Mouse (Mus musculus): ENCODE results near the gene Pdcd4. TPM values are rescaled to one million over a fixed set of nuclear protein-coding genes. Genes with fewer than 3 reads are reported as not detected.
"Not testable (repeated sequence)": the region's sequence is repeated elsewhere in the genome, so short reads cannot be mapped to it uniquely, and the experiment has no call there.

Gene Pdcd4
- polyA plus RNA-seq, 1 experiment from 2014 or later, result 86.9 TPM

DNA sequence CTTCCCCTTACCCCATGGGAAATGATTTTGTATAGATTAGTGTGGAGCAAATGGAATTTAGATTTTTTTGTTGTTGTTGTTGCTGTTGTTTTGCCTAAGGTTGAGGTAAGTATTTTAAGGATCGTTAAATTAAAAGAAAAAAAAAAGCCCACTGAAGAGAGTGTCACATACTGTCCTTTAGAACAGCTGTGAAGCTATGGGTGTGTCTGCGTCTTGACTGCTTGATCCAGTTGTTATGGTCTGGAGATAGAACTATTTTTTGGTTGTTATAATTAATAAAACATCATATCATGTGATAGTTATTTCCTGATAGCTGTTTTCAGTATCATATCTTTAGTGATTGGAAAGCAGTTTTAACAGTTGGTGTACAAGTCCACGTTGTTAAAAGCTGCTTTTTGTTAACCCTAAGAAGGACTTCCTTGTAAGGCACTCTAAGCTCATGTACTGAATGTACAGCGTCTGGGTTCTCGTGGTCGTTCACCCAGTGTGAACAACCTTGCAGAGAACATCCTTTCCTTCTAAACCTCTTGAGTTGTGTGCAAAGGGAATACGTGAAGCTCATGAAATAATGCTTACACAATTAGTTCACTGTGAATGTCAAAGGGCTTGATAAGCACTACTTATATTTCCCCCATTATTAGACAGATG is 12.9 kb downstream of the Pdcd4 start:
- Histone ChIP-seq H3K27ac (no peak overlapping the region), H3K27me3 (replicated peaks) (no peaks in the 10 kb centered on the region), H3K4me3 (replicated peaks) (peak overlapping the region; percentile 16; the same call in 1 of the 2 replicates), H3K9ac (no peak overlapping the region), H3K36me3 (peaks cover 7% of the 10 kb centered on the region; the same call in 1 of the 2 replicates), H3K4me1 (peaks cover 13% of the 10 kb centered on the region), H3K4me2 (peak overlapping the region; percentile 62), H3K9me3 (no peaks in the 10 kb centered on the region)
- 51% methylated on average over 7 of the region's 7 CpGs for WGBS
- no peak for ATAC-seq (ENCODE audit: insufficient read depth, low FRiP score, low read depth)

DNA sequence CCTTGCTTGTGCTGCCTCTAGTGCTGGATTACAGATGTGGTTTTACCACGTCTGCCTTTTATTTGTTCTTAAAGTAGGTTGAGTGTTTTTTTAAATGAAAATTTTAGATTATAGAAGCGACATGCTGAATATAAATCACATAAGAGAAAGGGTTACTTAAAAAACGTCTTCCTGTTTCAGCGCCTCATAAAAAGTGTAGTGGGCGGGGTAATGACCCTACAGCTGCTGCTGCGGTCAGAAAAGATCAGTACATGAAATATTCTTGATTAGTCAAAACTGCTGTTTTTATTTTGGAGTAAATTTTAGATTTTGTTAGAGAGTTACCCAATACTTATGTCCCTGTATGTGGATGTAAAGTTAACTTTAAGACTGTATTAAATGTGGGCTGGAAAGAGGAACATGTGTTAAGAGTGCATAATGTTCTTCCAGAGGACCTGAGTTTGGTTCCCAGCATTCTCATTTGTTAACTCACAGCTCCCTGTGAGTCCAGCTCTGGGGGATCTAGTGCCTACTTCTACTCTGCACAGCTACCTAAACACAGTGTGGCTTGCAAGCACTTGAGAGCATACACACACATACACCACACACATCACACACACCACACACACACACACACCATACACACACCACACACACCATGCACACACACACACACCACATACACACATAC is 14.1 kb downstream of the Pdcd4 start:
- no peaks in the 10 kb centered on the region for H3K27me3 ChIP-seq (replicated peaks)
- H3K9me3 ChIP-seq, result no peaks in the 10 kb centered on the region
- peaks cover 7% of the 10 kb centered on the region; the same call in 1 of the 2 replicates for H3K36me3 ChIP-seq
- H3K4me3 ChIP-seq (replicated peaks), result no peak overlapping the region
- peaks cover 13% of the 10 kb centered on the region for H3K4me1 ChIP-seq
- H3K9ac ChIP-seq, result no peak overlapping the region
- peak overlapping the region; percentile 40; the same call in 1 of the 2 replicates for H3K27ac ChIP-seq
- no peak for ATAC-seq (ENCODE audit: insufficient read depth, low FRiP score, low read depth)
- 29% methylated on average over 6 of the region's 6 CpGs for WGBS
- peak overlapping the region; percentile 26; the same call in 1 of the 2 replicates for H3K4me2 ChIP-seq

DNA sequence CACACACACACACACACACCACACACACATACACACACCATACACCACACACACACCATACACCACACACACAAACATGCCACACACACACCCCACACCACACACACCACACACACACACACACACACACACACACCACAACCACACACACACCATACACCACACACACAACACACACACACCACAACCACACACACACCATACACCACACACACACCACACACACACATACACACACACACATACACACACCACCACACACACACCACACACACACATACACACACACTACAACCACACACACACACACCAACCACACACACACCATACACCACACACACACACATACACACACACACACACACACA is 14.7 kb downstream of the Pdcd4 start:
- H3K36me3 ChIP-seq; H3K9ac ChIP-seq; ATAC-seq (ENCODE audit: insufficient read depth, low FRiP score, low read depth); H3K27me3 ChIP-seq (replicated peaks); H3K4me2 ChIP-seq; H3K27ac ChIP-seq; H3K9me3 ChIP-seq; H3K4me3 ChIP-seq (replicated peaks): not testable (repeated sequence)
- peaks cover 12% of the 10 kb centered on the region for H3K4me1 ChIP-seq

GRCm38 (mm10) chr19:53914950-53915349 is 22.9 kb downstream of the Pdcd4 start:
- H3K4me3 ChIP-seq (replicated peaks), result no peak overlapping the region
- ATAC-seq (ENCODE audit: insufficient read depth, low FRiP score, low read depth), result no peak
- peaks cover 32% of the 10 kb centered on the region for H3K36me3 ChIP-seq
- 96% methylated on average over 4 of the region's 4 CpGs for WGBS
- no peaks in the 10 kb centered on the region for H3K9me3 ChIP-seq
- no peaks in the 10 kb centered on the region for H3K27me3 ChIP-seq (replicated peaks)
- H3K4me2 ChIP-seq, result no peak overlapping the region
- H3K9ac ChIP-seq, result no peak overlapping the region
- no peaks in the 10 kb centered on the region for H3K4me1 ChIP-seq
- no peak overlapping the region for H3K27ac ChIP-seq

GRCm38 (mm10) chr19:53919541-53919940 is 27.5 kb downstream of the Pdcd4 start:
- H3K4me2 ChIP-seq, result no peak overlapping the region
- no peak for ATAC-seq (ENCODE audit: insufficient read depth, low FRiP score, low read depth)
- no peaks in the 10 kb centered on the region for H3K27me3 ChIP-seq (replicated peaks)
- H3K27ac ChIP-seq, result no peak overlapping the region
- H3K36me3 ChIP-seq, result peaks cover 23% of the 10 kb centered on the region; the same call in 1 of the 2 replicates
- H3K9me3 ChIP-seq, result no peaks in the 10 kb centered on the region
- no peaks in the 10 kb centered on the region for H3K4me1 ChIP-seq
- no peak overlapping the region for H3K4me3 ChIP-seq (replicated peaks)
- no peak overlapping the region for H3K9ac ChIP-seq
- 85% methylated on average over 10 of the region's 10 CpGs for WGBS

GRCm38 (mm10) chr19:53921996-53922395 is 30.0 kb downstream of the Pdcd4 start:
- 92% methylated on average over 3 of the region's 3 CpGs for WGBS
- not testable (repeated sequence) for H3K4me1 ChIP-seq; H3K4me2 ChIP-seq; H3K27me3 ChIP-seq (replicated peaks); H3K9me3 ChIP-seq; H3K27ac ChIP-seq; H3K4me3 ChIP-seq (replicated peaks); ATAC-seq (ENCODE audit: insufficient read depth, low FRiP score, low read depth); H3K9ac ChIP-seq
- H3K36me3 ChIP-seq, result peaks cover 18% of the 10 kb centered on the region; the same call in 1 of the 2 replicates

DNA sequence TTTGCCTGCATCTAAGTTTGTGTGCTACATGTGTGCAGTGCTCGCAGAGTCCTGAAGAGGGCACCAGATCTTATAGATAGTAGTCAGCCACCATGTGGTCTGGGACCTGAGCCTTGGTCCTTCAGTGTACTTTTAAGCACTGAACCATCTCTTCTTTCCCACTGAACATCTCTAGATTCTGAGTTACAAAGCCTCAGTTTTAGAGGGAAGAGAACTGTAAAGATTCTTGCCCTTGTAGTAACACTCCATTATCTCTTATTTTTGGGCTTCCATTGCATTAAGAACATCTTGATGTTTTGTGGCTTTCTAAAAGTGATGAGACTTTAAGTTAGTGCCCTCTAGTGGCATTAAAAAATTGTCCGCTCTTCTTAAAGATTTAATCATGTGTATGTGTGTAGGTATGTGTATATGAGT is 33.3 kb downstream of the Pdcd4 start:
- Histone ChIP-seq H3K36me3 (peaks cover 14% of the 10 kb centered on the region), H3K4me3 (replicated peaks) (no peak overlapping the region), H3K4me1 (no peaks in the 10 kb centered on the region), H3K9ac (no peak overlapping the region), H3K27ac (no peak overlapping the region), H3K27me3 (replicated peaks) (no peaks in the 10 kb centered on the region), H3K4me2 (no peak overlapping the region), H3K9me3 (no peaks in the 10 kb centered on the region)
- WGBS, result 81% methylated on average over 2 of the region's 2 CpGs
- ATAC-seq (ENCODE audit: insufficient read depth, low FRiP score, low read depth), result no peak

GRCm38 (mm10) chr19:53926705-53927104 is 34.7 kb downstream of the Pdcd4 start:
- H3K27ac ChIP-seq, result no peak overlapping the region
- peaks cover 17% of the 10 kb centered on the region for H3K36me3 ChIP-seq
- H3K4me2 ChIP-seq, result no peak overlapping the region
- H3K27me3 ChIP-seq (replicated peaks), result no peaks in the 10 kb centered on the region
- no peak overlapping the region for H3K9ac ChIP-seq
- H3K4me1 ChIP-seq, result no peaks in the 10 kb centered on the region
- H3K9me3 ChIP-seq, result no peaks in the 10 kb centered on the region
- no peak for ATAC-seq (ENCODE audit: insufficient read depth, low FRiP score, low read depth)
- WGBS, result 92% methylated on average over 1 of the region's 1 CpGs
- no peak overlapping the region for H3K4me3 ChIP-seq (replicated peaks)

DNA sequence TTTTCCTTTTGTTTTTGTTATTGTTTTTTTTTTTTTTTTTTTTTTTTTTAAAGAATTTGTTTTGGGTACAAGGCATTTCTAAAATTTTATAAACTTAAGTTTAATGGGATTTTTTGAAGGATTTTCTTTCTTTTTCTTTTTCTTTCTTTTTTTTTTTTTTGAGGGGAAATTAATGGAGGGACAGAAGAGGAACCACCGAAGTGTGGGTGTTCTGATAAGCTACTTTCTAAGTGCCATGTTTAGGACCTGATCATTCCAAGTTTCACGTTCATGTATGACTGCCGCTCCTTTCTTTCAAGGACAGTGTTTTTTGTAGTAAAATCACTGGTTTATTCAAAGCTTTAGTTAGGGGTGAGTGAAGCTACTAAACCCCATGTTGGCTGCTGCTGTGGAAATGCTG is 37.2 kb downstream of the Pdcd4 start:
- no peak overlapping the region for H3K4me3 ChIP-seq (replicated peaks)
- no peaks in the 10 kb centered on the region for H3K27me3 ChIP-seq (replicated peaks)
- peaks cover 15% of the 10 kb centered on the region for H3K36me3 ChIP-seq
- WGBS, result 88% methylated on average over 3 of the region's 3 CpGs
- H3K9me3 ChIP-seq, result no peaks in the 10 kb centered on the region
- H3K4me2 ChIP-seq, result no peak overlapping the region
- no peak for ATAC-seq (ENCODE audit: insufficient read depth, low FRiP score, low read depth)
- no peak overlapping the region for H3K9ac ChIP-seq
- no peak overlapping the region for H3K27ac ChIP-seq
- no peaks in the 10 kb centered on the region for H3K4me1 ChIP-seq

DNA sequence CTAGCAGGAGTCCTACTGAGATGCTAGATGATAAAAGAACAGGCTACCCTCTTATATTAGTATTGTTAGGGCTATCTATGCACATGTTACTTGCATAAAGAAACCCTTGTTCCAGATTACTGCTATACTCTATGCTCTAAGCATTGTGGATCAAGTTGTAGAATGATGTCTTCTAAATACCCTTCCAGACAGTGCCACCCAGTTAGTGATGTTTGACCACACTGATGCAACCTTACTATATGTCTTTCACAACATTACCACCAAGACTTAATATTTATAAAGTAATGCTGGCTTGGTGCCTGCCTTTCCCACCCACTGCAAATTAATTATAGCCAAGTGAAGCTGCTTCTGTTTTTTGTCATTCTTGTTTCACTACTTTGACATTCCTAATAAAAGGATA is 41.0 kb downstream of the Pdcd4 start:
- H3K4me1 ChIP-seq, result no peaks in the 10 kb centered on the region
- no peak overlapping the region for H3K4me2 ChIP-seq
- H3K9me3 ChIP-seq, result no peaks in the 10 kb centered on the region
- H3K27ac ChIP-seq, result no peak overlapping the region; the same call in 1 of the 2 replicates
- H3K9ac ChIP-seq, result no peak overlapping the region
- H3K4me3 ChIP-seq (replicated peaks), result no peak overlapping the region
- no peak for ATAC-seq (ENCODE audit: insufficient read depth, low FRiP score, low read depth)
- H3K36me3 ChIP-seq, result peaks cover 15% of the 10 kb centered on the region
- no peaks in the 10 kb centered on the region for H3K27me3 ChIP-seq (replicated peaks)

GRCm38 (mm10) chr19:53934046-53934445 is 42.0 kb downstream of the Pdcd4 start:
- H3K27me3 ChIP-seq (replicated peaks), result no peaks in the 10 kb centered on the region
- no peaks in the 10 kb centered on the region for H3K4me1 ChIP-seq
- no peak overlapping the region for H3K4me2 ChIP-seq
- H3K36me3 ChIP-seq, result peaks cover 18% of the 10 kb centered on the region
- no peaks in the 10 kb centered on the region for H3K9me3 ChIP-seq
- H3K4me3 ChIP-seq (replicated peaks), result no peak overlapping the region
- H3K27ac ChIP-seq, result no peak overlapping the region
- no peak for ATAC-seq (ENCODE audit: insufficient read depth, low FRiP score, low read depth)
- H3K9ac ChIP-seq, result no peak overlapping the region

- Histone ChIP-seq H3K9me3 (no peaks in the 10 kb centered on the region), H3K36me3 (peaks cover 10% of the 10 kb centered on the region; the same call in 1 of the 2 replicates), H3K27ac (no peak overlapping the region), H3K4me3 (replicated peaks) (no peak overlapping the region), H3K4me2 (no peak overlapping the region), H3K9ac (no peak overlapping the region), H3K27me3 (replicated peaks) (no peaks in the 10 kb centered on the region), H3K4me1 (peaks cover 5% of the 10 kb centered on the region; the same call in 1 of the 2 replicates)
- WGBS, result 80% methylated on average over 4 of the region's 4 CpGs
- ATAC-seq (ENCODE audit: insufficient read depth, low FRiP score, low read depth), result no peak
These were observed 47.4 kb downstream of the Pdcd4 start for GRCm38 (mm10) chr19:53939467-53939866.
